Mouse (Mus musculus) small intestine, adult 2 months (tissue): ENCODE data around the gene Megf9. TPM values are rescaled to one million over a fixed set of nuclear protein-coding genes. Genes with fewer than 3 reads are reported as not detected.

Experiments used
- H3K27ac ChIP-seq: fragments of 200-500 bp; 2 replicates; pipeline ENCODE4 v1.5.1; 2012; ENCODE audit warnings: low read depth, low read length, control low read depth, inconsistent platforms; ENCODE audit not compliant: insufficient read depth
- H3K27me3 ChIP-seq: fragments of 200-500 bp; 2 replicates; pipeline ENCODE4 v1.6.1; 2012; ENCODE audit warnings: mild to moderate bottlenecking, moderate library complexity, low read length, inconsistent platforms; ENCODE audit not compliant: control insufficient read depth, insufficient read depth
- H3K36me3 ChIP-seq: fragments of 200-500 bp; 2 replicates; pipeline ENCODE4 v1.6.1; 2012; ENCODE audit warnings: mild to moderate bottlenecking, low read length, control low read depth, inconsistent platforms; ENCODE audit not compliant: control insufficient read depth, insufficient read depth
- H3K4me1 ChIP-seq: fragments of 200-500 bp; 2 replicates; pipeline ENCODE4 v1.6.1; 2012; ENCODE audit warnings: low read length, inconsistent platforms, mixed read lengths; ENCODE audit not compliant: control insufficient read depth, insufficient read depth, insufficient read length
- H3K4me3 ChIP-seq: fragments of 200-500 bp; 2 replicates; pipeline ENCODE4 v1.5.1; 2012; ENCODE audit warnings: low read depth, mild to moderate bottlenecking, control low read depth, inconsistent platforms, low read length, moderate library complexity
- CTCF ChIP-seq: fragments of 200-500 bp; IDR thresholded peaks from 2 replicates; pipeline ENCODE4 v1.5.1; 2012; ENCODE audit warnings: low read depth, mild to moderate bottlenecking, control low read depth, inconsistent platforms, low read length, moderate library complexity, mixed read lengths; ENCODE audit not compliant: insufficient replicate concordance, insufficient read length; ENCODE audit errors: extremely low read depth
- POLR2A ChIP-seq: fragments of 200-500 bp; IDR thresholded peaks from 2 replicates; pipeline ENCODE4 v1.6.1; 2012; ENCODE audit warnings: low read depth, mild to moderate bottlenecking, control low read depth, inconsistent platforms, low read length, moderate library complexity
- WGBS: fragments of 180-500 bp; shearing (Covaris S2); methylation state at CpG from one replicate; pipeline ENCODE4 v1.1.7; 2018; 5-methylcytosine and 5-hydroxymethylcytosine counted together
- polyA plus RNA-seq: library from polyadenylated mRNA; depleted of rRNA; stranded (reverse); fragments of >200 nt; gene quantifications from 2 replicates; pipeline ENCODE4 v1.2.3, GENCODE M21; 2012

Megf9 gene
- polyA plus RNA-seq, 1 experiment, result 7.5 TPM

DNA sequence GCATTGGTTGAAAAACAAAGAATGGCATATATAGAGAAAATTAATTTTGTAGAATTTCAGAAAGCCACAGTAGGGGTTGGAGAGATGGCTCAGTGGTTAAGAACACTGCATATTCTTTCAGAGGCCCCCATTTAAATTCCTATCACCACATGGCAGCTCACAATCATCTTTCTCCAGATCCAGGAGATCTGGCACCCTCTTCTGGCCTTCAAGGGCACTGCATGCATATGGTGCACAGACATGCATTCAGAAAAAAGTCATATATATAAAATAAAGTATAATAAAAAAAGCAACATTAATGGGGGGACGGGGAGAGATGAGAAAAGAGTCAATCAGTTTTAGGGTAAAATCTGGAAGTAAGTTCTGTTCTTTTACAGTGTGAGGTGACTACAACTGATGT, 85.1 kb downstream of the Megf9 start:
- WGBS, result 91% methylated on average over 1 of the region's 1 CpGs
- TF ChIP-seq POLR2A (no peak), CTCF (0 out of 2 replicates have a peak, but pooled peaks have one; percentile 11)
- no peak overlapping the region for H3K27ac ChIP-seq
- no peaks in the 10 kb centered on the region for H3K27me3 ChIP-seq
- no peaks in the 10 kb centered on the region for H3K36me3 ChIP-seq
- H3K4me3 ChIP-seq, result no peak overlapping the region
- no peaks in the 10 kb centered on the region for H3K4me1 ChIP-seq

GRCm38 (mm10) chr4:70446774-70447173, 88.0 kb downstream of the Megf9 start:
- WGBS, result 94% methylated on average over 3 of the region's 3 CpGs
- no peaks in the 10 kb centered on the region for H3K4me1 ChIP-seq
- H3K27ac ChIP-seq, result no peak overlapping the region
- TF ChIP-seq POLR2A (no peak), CTCF (no peak)
- no peaks in the 10 kb centered on the region for H3K27me3 ChIP-seq
- no peak overlapping the region for H3K4me3 ChIP-seq
- H3K36me3 ChIP-seq, result no peaks in the 10 kb centered on the region

GRCm38 (mm10) chr4:70420202-70420601, 114.6 kb downstream of the Megf9 start:
- H3K27me3 ChIP-seq, result no peaks in the 10 kb centered on the region
- no peak overlapping the region for H3K27ac ChIP-seq
- no peaks in the 10 kb centered on the region for H3K36me3 ChIP-seq
- H3K4me1 ChIP-seq, result no peaks in the 10 kb centered on the region
- TF ChIP-seq CTCF, result no peak
- TF ChIP-seq POLR2A, result no peak
- no peak overlapping the region for H3K4me3 ChIP-seq
- WGBS, result 62% methylated on average over 2 of the region's 2 CpGs

DNA sequence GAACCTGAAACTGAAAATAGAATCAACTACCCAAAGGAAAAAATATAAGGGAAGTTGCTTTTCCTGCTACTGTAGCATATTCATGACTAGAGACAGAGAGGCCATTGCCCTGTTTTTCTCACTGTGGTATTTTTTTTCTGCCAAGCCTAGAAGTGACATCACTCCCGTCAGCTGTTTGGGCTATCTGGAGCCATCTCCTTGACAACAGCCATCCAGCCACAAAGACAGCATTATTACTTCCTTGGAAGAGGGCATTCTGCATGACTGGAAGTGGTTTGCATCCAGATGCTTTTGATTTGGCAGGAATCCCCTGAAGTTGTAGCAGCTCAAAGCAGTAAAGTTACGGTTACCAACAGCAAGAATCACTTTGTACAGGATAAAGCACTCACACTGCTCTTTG, 122.7 kb downstream of the Megf9 start:
- H3K4me3 ChIP-seq, result no peak overlapping the region
- H3K27me3 ChIP-seq, result no peaks in the 10 kb centered on the region
- H3K4me1 ChIP-seq, result no peaks in the 10 kb centered on the region; the same call in 1 of the 2 replicates
- 71% methylated on average over 2 of the region's 2 CpGs for WGBS
- no peak for TF ChIP-seq POLR2A
- TF ChIP-seq CTCF, result no peak
- H3K27ac ChIP-seq, result no peak overlapping the region
- H3K36me3 ChIP-seq, result no peaks in the 10 kb centered on the region

GRCm38 (mm10) chr4:70409994-70410721, 124.6 kb downstream of the Megf9 start, which contains the start of gene Cdk5rap2:
Gene Cdk5rap2 (minus strand): TSS chr4:70410443.
- Histone ChIP-seq H3K4me3 (peak within 1 kb of the TSS; percentile 98), H3K4me1 (no peaks in the 10 kb centered on the region; the same call in 1 of the 2 replicates), H3K27ac (no peak within 1 kb of the TSS), H3K27me3 (no peaks in the 10 kb centered on the region), H3K36me3 (no peaks in the 10 kb centered on the region)
- under 1% methylated on average over 55 of the region's 55 CpGs for WGBS
- peak; percentile 48; the same call in 1 of the 2 replicates for TF ChIP-seq POLR2A
- TF ChIP-seq CTCF, result no peak

GRCm38 (mm10) chr4:70409456-70409855, 125.3 kb downstream of the Megf9 start:
- no peaks in the 10 kb centered on the region; the same call in 1 of the 2 replicates for H3K4me1 ChIP-seq
- no peak for TF ChIP-seq CTCF
- TF ChIP-seq POLR2A, result no peak
- H3K27me3 ChIP-seq, result no peaks in the 10 kb centered on the region
- WGBS, result 30% methylated on average over 9 of the region's 9 CpGs
- no peaks in the 10 kb centered on the region for H3K36me3 ChIP-seq
- no peak overlapping the region for H3K27ac ChIP-seq
- no peak overlapping the region for H3K4me3 ChIP-seq

GRCm38 (mm10) chr4:70402109-70402819, 132.5 kb downstream of the Megf9 start:
- Histone ChIP-seq H3K4me1 (no peaks in the 10 kb centered on the region), H3K4me3 (no peak overlapping the region), H3K36me3 (peaks cover 17% of the 10 kb centered on the region), H3K27me3 (no peaks in the 10 kb centered on the region), H3K27ac (no peak overlapping the region)
- 73% methylated on average over 9 of the region's 9 CpGs for WGBS
- no peak for TF ChIP-seq CTCF
- TF ChIP-seq POLR2A, result no peak
